Mouse (Mus musculus) CH12F3 (cell line): ENCODE measurements around the gene Rabepk.
"Not testable (repeated sequence)": the region's sequence is repeated elsewhere in the genome, so short reads cannot be mapped to it uniquely, and the experiment has no call there.

ENCODE experiments used
- in situ Hi-C: fragments of 300-500 bp; cut with MboI; formaldehyde crosslinking; loops from 2 replicates; pipeline ENCODE4 v1.14.3; 2020; ENCODE audit warnings: low sequenced_read_pairs

Rabepk gene

DNA sequence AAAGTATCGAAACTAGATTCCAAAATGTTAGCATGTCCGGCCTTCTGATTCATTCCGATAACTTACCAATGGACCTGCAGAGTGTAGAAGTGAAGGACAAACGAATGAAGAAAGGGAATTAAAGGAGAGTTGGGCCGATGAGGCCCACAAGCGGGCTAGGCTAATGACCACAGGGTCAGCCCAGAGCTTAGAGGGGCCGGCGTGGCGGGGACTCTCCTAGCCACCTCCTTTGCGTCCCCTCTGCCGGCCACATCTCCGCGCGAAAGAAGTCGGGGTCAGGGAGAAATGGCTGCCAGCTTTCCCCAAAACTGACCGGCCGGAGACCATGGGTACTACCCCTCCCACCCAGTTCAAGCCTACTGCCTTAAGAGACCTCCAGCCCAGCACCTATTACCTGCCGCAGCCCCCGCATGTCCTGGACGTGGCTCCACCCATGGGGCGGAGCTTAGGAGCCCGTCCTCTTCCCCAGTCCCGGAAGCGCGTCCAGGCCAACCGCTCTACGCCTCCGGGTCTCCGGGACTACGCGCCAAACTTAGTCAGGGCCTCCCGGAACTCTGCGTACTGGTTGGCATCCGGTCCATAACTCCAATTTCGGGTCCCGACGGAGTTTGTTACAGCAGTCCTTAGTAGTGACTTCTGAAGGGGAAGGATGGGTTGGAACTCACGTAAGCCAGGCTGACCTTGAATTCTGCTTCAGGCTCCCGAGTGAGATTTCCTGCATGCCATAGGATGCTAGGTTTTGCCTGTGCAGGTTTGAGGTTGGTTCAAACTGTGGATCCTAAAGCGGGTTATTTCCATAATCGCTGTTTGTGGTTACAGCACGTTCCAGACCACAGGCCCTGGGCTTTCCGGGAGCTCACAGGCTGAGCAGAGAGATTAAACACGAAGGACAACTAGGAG, at the start of gene Rabepk:
TSS of gene Rabepk (minus strand) at position 556 of the 900 bp plus-strand sequence.
- in situ Hi-C loops: no loop called here

DNA sequence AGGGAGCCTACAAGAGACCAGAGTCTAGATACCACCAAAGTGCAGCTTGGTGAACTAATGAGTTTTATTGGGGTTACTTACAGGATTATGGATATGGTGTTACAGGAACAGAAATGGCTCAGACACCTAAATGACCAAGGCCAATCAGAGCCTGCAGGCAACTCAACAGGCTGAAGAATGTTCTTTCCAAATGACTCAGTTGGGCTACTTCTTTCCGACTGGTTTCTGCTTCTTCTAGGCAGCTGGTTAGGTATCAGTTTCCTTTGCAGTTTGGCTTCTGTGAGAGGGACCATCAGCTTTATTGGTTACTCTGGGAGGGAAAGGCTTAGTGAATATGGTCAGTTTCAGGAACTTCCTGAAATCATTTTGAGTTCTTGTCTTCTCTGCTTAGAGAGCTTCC, 48.0 kb upstream of the Rabepk start:
- in situ Hi-C loops: no loop called here

DNA sequence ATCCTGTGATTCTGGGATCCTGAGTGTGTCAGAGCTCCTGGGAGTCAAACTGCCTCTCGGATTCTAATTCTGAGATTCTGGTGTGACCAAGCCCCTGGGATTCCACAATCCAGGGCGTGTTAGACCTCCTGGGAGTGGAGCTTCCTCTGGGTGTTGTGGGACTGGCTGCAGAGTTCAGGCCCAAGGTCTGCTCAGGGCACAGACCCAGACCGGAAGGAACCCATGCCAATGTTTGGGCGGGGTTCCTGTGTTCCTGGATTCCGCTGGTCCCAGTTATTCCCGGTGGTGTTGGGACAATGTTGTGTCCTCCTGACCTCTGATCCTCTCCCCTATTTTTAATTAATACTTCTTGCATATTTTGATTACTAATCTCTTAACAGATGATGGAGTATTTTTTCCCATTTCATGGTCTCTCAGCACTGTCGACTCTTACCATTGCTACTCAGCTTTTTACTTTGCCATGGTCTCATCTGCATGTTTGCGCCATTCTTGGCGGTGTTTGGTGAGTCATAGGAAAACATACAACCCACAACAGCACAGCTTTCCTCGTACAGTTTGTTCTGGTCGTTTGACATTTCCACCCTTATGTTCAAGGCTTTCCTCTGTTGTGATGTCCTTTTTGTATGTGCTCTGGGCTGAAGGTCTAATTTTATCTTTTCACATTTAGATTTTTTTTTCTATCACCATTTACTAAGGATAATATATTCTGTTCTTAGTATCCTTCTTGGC, 43.7 kb upstream of the Rabepk start:
- in situ Hi-C loops: no loop called here

DNA sequence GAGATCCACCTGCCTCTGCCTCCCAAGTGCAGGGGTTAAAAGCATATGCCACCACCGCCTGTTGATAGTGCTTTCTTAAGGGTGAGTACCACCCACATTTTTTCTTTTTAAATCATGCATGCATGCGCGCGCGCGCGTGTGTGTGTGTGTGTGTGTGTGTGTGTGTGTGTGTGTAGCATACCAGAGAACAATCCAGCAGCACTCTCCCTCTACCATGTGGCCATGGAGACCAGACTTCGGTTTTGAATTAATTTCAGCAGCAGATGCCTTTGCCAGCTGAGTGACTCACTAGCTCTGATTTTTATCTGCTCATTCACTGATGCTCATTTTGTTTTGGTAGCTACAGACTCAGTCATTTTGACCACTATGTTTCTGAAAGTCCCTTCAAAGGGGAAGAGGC, 42.0 kb upstream of the Rabepk start:
- in situ Hi-C loops: no loop called here

DNA sequence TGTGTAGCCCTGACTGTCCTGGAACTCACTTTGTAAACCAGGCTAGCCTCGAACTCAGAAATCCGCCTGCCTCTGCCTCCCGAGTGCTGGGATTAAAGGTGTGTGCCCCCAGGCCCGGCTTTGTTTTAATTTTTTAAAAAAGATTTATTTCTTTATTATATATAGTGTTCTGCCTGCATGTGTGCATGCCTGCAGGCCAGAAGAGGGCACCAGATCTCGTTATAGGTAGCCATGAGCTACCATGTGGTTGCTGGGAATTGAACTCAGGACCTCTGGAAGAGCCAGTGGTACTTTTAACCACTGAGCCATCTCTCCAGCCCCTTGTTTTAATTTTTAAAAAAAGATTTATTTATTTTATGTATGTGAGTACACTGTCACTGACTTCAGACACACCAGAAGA, 40.4 kb upstream of the Rabepk start:
- in situ Hi-C loops: not testable (repeated sequence)

DNA sequence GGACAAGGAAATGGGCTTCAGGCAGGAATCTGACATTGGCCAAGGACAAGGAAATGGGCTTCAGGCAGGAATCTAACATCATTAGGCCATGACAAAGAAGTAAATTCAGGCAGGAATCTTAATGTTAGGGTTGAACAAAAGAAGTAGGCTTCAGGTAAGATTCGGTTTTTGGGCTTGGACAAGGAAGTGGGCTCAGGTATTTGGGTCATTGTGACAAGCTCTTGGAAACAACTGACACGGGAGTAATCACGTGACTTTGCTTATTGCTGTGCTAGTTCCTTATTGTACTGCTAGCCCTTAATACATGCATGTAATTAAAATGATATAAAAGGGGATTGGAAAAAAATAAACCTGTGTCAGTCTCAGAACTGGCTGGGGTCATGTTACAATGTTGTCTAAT, 36.0 kb upstream of the Rabepk start:
- in situ Hi-C loops: no loop called here

DNA sequence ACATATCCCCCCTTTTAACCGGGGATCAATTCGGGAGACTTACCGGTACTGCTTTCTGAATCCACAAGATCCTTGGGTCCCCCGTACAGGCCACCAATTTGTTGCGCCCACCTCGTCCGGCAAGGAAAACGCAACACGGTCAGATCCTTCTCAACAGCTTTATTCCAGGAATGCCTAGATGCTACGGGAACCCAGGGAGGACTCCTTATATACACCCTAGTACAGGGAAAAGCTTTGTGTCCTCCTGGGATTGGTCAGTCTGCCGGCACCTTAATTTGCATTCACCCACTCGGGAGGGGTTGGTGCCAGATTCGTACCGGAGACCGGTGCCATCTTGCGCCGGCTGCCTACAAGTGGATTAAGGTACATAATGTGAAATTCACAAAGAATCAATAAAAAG, 33.9 kb upstream of the Rabepk start:
- in situ Hi-C loops: no loop called here

DNA sequence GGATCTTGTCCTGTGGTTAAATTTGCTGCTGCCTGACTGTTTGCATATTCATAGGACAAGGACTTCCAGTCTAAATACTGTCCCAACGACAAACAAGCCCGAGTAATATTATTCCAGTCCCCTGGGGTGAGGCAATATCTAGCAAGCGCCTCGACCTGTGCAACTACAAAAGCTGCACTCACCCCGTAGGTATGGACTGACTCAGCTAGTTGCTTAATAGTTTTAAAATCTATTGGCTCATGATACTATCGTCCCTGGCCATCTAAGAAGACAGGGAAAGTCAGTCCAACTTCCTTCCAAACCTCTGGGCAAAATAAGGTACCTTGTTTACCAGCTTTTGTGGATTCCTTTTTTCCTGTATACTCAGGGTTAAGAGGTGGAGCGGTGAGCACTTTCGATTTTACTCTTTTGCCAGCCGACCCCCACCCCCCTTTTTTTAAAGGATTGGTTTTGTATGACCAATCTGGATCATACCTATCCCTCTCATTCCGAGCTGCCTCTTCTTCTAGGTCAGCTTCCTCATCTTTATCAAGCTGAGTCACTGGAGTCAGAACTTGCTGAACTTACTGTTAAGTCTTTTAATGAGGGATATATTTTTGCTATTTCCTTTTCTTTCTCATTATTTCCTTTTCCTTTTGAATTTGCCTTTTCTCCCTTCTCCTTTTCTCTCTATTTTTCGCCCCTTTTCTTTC, 33.2 kb upstream of the Rabepk start, which contains the start of gene Gm34653:
TSS of gene Gm34653 (plus strand) at position 242 of the 692 bp plus-strand sequence.
- in situ Hi-C loops: not testable (repeated sequence)

DNA sequence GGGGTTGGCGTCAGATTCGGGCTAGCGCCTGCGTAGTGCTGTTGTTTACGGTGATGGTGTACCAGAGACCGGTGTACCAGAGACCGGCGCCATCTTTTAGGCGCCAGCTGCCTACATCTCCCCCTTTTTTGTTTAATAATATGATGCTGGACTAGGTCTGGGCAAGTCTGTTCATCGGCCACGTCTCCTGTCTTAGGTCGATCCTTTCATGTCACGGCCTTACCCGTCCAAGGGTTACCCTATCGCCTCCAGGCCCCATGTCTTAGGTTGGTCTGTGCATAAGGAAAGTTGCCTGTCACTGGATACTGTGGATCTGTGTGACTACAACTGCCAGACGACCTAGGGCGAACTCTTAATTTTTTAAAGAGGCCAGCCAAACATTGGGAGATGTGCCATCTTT, 30.4 kb upstream of the Rabepk start:
- in situ Hi-C loops: not testable (repeated sequence)

DNA sequence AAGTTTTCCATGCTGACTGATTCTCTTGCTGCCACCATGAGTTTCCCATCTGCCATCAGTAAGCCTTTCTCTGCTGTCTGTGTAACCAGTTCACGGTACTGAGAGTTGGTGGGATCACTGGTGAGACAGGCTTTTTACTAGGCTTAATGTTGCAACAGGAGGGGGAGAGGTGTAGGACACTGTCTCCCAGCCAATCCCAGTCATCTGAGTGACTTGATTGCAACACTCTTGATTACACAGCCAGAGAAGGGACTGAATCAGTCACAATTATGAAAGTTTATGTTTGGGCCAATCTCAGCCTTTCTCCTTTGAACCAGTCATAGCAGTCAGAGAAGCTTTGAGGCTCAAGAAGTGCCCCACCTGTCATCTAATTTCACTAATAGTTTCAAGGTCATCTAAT, 28.3 kb upstream of the Rabepk start:
- in situ Hi-C loops: no loop called here

DNA sequence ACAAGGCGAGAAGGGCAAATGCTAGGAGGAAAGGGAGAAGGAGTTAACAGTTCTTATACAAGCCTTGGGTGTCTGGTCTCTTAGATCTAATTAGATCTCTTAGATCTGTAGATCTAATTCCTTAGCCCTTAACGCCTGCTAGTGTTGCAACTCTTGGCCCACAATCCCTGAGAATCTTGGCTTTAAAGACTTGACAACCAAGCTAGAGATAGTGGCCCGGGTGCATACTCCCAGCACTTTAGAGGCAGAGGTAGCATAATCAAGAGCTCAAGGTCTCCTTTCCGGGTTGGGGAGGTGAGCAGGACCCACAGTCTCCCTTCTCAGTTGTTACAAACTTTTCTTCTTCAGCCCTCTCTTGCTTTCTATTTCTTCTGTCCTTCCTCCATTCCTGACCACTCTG, 27.9 kb upstream of the Rabepk start:
- in situ Hi-C loops: no loop called here

DNA sequence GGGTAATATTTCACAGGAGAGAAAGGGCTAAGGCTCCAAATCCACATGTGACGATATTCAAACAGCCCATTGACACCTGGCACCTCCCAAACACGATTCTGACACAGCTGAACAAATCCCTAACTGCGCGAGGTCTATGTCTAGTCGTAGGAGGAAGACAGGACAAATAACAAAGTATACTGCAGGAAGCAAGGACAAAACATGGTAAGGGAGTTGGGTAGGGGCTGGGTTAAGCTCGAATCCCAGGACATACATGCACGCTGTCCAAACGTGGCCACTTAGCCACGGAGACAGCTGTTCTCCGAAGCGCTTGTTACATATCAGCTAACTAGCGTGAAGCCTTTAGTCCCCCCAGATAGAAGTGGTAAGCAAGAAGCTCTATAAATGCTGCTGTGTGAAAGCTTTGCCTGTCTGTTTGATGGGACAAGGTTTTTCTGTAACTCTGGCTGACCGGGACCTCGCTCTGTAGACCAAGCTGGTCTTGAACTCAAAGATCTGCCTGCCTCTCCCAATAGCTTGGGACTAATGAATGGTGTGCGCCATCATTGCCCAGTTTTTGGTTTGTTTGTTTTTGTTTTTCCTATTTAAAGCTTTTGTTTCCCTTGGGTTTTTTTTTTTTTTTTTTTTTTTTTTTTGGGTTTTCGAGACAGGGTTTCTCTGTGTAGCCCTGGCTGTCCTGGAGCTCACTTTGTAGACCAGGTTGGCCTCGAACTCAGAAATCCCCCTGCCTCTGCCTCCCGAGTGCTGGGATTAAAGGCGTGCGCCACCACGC, 26.9 kb upstream of the Rabepk start:
- in situ Hi-C loops: no loop called here

DNA sequence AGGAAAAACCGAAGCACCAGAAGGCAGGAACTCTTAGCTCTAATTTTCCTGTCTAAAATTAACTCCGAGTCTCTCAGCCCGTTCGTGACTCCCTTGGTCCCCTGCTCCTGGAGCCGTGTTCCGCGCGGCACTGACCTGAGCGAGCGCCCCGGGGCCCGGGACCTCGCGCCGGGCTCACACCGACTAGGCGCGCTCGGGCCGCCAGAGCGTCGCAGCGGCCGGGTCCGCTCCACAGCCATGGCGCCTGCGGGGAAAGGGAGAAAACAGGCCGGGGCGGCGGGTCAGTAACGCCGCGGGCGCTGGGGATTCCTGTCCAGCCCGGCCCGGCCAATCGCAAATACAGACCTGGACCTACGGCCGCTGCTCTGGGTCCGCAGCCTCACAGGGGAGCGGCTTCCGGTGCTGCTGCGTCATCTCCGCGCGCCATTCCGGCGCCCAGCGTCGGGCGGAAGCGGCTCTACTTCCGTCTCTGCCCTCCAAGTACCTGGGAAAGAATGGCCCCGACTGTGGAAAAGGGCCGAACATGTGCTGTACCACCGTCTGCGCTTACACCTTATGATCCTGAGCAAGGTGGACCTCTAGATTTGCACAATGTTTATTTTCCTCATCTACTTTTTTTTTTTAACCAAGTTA, 26.2 kb upstream of the Rabepk start, which contains the start of gene Fbxw2:
TSS of gene Fbxw2 (minus strand) at position 485 of the 633 bp plus-strand sequence.
- in situ Hi-C loops: no loop called here

DNA sequence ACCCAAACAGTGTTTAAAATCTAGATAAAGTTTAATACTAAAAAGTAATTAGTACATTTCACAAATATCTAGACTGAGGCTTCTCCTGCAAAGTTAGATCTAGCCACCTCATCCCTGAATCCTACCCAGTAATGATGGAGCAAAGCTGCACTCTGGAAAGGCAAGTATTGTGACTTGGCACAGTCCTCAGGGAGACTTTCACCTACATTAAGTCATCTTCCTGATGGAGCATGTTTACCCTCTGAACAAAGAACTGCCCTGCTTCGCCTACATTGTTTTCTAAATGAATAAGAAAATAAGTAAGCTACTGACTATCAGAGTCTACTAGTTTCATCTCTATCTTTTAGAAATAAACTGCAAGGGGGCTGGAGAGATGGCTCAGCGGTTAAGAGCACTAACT, 18.8 kb upstream of the Rabepk start:
- in situ Hi-C loops: no loop called here

DNA sequence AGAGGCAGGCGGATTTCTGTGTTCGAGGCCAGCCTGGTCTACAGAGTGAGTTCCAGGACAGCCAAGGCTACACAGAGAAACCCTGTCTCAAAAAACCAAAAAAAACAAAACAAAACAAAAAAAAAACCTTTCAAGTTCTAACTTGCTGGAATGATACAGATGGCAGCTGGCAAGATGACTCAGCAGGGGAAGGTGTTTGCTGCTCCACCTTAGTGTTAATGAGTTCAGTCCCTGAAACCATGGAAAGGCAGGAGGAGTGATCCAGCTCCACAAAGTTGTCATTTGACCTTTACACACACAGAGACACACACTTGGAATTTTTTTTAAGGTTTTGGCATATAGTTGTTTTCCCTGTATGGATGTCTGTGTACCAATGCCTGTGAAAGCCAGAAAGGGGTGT, 16.2 kb upstream of the Rabepk start:
- in situ Hi-C loops: not testable (repeated sequence)

DNA sequence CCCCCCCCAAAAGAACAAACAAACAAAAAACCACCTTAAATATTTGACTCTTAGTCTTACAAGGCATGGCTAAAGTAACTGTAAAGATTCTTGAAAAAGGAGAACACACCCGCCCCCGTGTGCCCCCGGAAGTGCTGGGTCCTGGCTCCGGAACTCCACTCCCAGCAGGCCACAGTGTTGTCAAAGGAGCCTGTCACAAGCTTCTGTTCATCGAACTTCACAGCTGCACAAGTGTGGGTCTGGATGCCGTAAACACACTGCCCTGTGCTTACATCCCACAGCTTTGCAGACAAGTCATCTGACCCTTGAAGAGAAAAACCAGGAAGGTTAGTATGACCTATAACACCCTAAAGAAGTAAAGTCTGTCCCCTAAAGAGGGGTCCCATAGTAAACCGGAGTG, 13.0 kb upstream of the Rabepk start:
- in situ Hi-C loops: no loop called here

DNA sequence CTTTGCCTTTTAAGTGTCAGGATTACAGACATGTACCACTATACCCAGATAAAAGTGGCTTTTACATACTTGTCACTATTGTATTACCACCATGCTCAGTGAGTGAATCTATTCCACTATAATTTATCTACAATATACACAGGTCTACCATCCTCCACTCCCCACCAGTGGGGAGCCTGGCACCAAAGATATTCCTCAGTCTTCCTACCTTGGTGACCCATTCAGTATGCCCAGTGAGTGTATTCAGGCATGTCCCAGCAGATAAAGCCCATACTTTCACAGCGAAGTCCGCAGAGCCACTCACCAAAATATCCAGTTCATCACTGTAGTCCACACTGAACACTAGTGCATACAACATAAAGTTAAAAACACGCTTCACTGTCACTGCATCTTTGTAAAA, 11.1 kb upstream of the Rabepk start:
- in situ Hi-C loops: no loop called here

DNA sequence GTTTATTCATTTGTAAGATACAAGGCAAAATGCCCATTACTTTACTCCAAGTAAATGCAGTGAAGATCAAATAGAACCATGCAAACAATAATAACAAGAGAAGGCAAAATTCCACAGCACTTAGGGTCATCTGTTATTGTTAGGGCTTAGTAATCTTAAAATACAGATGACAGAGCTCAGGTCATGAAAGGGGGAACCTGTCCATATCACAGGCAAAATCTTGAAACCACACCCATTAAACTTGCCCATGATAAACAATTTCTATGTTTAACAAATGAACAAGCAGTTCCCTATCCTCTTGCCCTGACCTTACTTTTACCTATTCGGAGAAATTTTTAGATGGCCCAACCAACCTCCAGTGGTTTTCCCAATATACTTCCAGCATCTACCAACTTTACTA, 9.9 kb upstream of the Rabepk start:
- in situ Hi-C loops: no loop called here

DNA sequence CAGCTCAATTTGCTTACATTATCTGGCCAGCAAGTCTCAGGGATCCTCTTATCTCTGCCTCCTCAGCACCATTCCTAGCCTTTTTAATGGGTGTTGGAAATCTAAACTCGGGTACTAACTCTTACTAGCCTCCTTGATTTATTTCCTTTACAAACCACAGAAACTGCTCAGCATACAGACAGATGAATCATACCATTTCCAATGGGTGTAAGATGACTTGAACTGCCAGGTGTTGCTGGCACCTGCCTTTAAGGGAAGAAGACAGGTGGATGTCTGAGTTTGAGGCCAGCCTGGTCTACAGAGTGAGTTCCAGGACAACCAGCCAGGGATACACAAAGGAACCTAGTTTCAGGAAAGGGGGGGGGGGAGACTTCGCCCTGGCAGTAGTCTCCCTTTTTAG, 8.3 kb upstream of the Rabepk start:
- in situ Hi-C loops: no loop called here

DNA sequence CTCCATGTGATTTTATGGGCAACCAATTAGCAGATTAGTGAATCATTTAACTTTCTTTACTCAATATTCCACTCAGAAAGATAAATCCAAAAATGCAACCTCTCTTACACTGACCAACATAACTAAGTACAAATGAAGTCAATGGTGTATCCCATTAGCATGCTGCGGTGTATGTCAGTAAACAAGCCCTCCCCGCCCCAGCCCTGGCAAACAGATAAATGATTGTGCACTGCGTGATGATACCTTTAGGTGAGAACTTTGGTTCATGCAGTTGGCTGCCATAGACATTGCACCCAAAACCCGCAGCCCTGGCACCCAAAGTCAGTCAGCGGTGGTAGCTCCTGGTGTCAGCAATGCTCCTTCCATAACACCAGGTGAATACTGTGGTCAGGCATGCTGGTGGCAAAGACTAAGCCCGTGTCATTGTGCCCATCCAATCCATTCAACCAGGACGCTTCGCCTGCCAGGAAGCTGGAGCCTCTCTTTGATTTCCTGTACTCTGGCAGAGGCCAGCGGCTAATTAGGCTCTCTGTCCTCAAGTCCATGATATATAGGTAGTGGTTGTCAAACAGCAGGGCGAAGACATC, 5.7 kb upstream of the Rabepk start:
- in situ Hi-C loops: no loop called here
